Mouse (Mus musculus): ENCODE measurements around the gene Pofut1.

GRCm38 (mm10) chr2:153278357-153278756 lies 37.0 kb downstream of the Pofut1 start:
- no peak for TF ChIP-seq CTCF (IDR thresholded peaks at IDR 0.05; ENCODE audit: borderline replicate concordance, extremely low read depth, insufficient read depth, insufficient read length)
- TF ChIP-seq POLR2A (IDR thresholded peaks at IDR 0.05; ENCODE audit: borderline replicate concordance, extremely low read depth, insufficient read depth, insufficient read length, poor library complexity, severe bottlenecking) = no peak

All from brain, embryonic 14.5 days (tissue).